Mouse (Mus musculus) myocyte (in vitro differentiated cells): Measurements from ENCODE around the gene Tktl2. TPM values are rescaled to one million over a fixed set of nuclear protein-coding genes. Genes with fewer than 3 reads are reported as not detected.

Experiments used
- H3K27me3 ChIP-seq: one replicate; pipeline ENCODE4 v1.6.1; 2011; ENCODE audit not compliant: control insufficient read depth, insufficient read depth, insufficient read length
- H3K36me3 ChIP-seq: one replicate; pipeline ENCODE4 v1.6.1; 2011; ENCODE audit not compliant: control insufficient read depth, insufficient read depth
- H3K4me2 ChIP-seq: one replicate; pipeline ENCODE4 v1.6.1; 2011; ENCODE audit warnings: low read depth, control low read depth
- H3K4me3 ChIP-seq: one replicate; pipeline ENCODE4 v1.5.1; 2011; ENCODE audit warnings: mild to moderate bottlenecking, control low read depth, moderate library complexity
- H3K79me2 ChIP-seq: one replicate; pipeline ENCODE4 v1.6.1; 2011; ENCODE audit not compliant: control insufficient read depth, insufficient read depth
- H3ac ChIP-seq: one replicate; pipeline ENCODE4 v1.6.1; 2011; ENCODE audit not compliant: control insufficient read depth, insufficient read length
- CEBPB ChIP-seq: IDR thresholded peaks from 2 replicates; pipeline ENCODE4 v1.6.1; 2011; ENCODE audit warnings: mild to moderate bottlenecking, moderate library complexity; ENCODE audit not compliant: poor library complexity, insufficient read depth, severe bottlenecking
- E2F4 ChIP-seq: IDR thresholded peaks from one replicate; pipeline ENCODE4 v1.6.1; 2011; ENCODE audit warnings: mild to moderate bottlenecking, control low read depth, moderate library complexity; ENCODE audit not compliant: insufficient read depth
- MAX ChIP-seq: IDR thresholded peaks from one replicate; pipeline ENCODE4 v1.6.1; 2011; ENCODE audit warnings: low read depth, mild to moderate bottlenecking, control low read depth
- MYOD1 ChIP-seq, 3 experiments: IDR thresholded peaks; one replicate each; pipeline ENCODE4 v1.6.1; 2011; ENCODE audit warnings: control low read depth in 2 of 3, low read depth in 2 of 3, mild to moderate bottlenecking in 2 of 3, moderate library complexity in 1 of 3; ENCODE audit not compliant: insufficient read length in 2 of 3, control insufficient read depth in 1 of 3
- MYOG ChIP-seq, 3 experiments: IDR thresholded peaks; one replicate each; pipeline ENCODE4 v1.6.1; 2011; ENCODE audit warnings: control low read depth in 2 of 3, low read depth in 2 of 3, mild to moderate bottlenecking in 2 of 3; ENCODE audit not compliant: insufficient read length in 2 of 3, control insufficient read depth in 1 of 3, insufficient read depth in 1 of 3
- POLR2A ChIP-seq: IDR thresholded peaks from one replicate; pipeline ENCODE4 v1.6.1; 2011; ENCODE audit warnings: low read depth, mild to moderate bottlenecking, control low read depth, moderate library complexity; ENCODE audit not compliant: insufficient read length
- POLR2AphosphoS2 ChIP-seq: IDR thresholded peaks from one replicate; pipeline ENCODE4 v1.6.1; 2011; ENCODE audit warnings: low read depth, control low read depth; ENCODE audit not compliant: insufficient read length
- REST ChIP-seq: IDR thresholded peaks from one replicate; pipeline ENCODE4 v1.6.1; 2011; ENCODE audit warnings: mild to moderate bottlenecking, control low read depth, moderate library complexity; ENCODE audit not compliant: insufficient read depth, insufficient read length
- SRF ChIP-seq: IDR thresholded peaks from one replicate; pipeline ENCODE4 v1.6.1; 2011; ENCODE audit warnings: low read depth; ENCODE audit not compliant: control insufficient read depth, insufficient read length
- TCF12 ChIP-seq: IDR thresholded peaks from one replicate; pipeline ENCODE4 v1.6.1; 2011; ENCODE audit warnings: mild to moderate bottlenecking, control low read depth; ENCODE audit not compliant: poor library complexity, insufficient read depth, severe bottlenecking
- TCF3 ChIP-seq: IDR thresholded peaks from one replicate; pipeline ENCODE4 v1.6.1; 2011; ENCODE audit warnings: low read depth, control low read depth; ENCODE audit not compliant: insufficient read length
- USF1 ChIP-seq: IDR thresholded peaks from one replicate; pipeline ENCODE4 v1.6.1; 2011; ENCODE audit warnings: low read depth, mild to moderate bottlenecking, control low read depth, moderate library complexity
- polyA plus RNA-seq: library from polyadenylated mRNA; unstranded; fragments of >200 nt; fragmentation: generic; extraction: Trizol; gene quantifications from one replicate; pipeline ENCODE4 v1.2.1, GENCODE M21; 2012; ENCODE audit warnings: missing spikeins

Tktl2 gene
- not detected for polyA plus RNA-seq

DNA sequence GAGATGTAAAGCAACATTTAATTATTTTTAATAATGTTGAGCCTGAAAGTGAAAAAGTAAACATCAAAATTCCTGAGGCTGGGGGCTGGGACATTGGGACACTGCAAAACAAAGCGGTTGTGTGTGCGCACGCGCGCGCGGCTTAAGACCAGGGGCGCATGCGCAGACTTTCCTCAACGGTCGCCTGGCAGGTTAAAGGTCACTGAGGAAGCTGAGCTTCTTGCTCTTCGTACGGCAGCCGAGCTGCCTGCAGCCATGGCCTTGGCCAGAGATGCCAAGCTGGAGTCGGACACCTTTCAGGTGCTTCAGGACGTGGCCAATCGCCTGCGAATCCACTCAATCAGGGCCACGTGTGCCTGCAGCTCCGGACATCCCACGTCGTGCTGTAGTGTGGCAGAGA lies at the start of gene Tktl2:
TSS of gene Tktl2 (plus strand) at position 220 of the 400 bp plus-strand sequence.
- Histone ChIP-seq H3K4me3 (no peak within 1 kb of the TSS), H3K79me2 (no peaks in the 10 kb centered on the region), H3K36me3 (no peaks in the 10 kb centered on the region), H3ac (no peak within 1 kb of the TSS), H3K4me2 (no peak within 1 kb of the TSS), H3K27me3 (no peaks in the 10 kb centered on the region)
- TF ChIP-seq SRF (no peak), POLR2A (no peak), MAX (no peak), USF1 (no peak), TCF12 (no peak), E2F4 (no peak), TCF3 (no peak), MYOD1 (IDR thresholded peaks at IDR 0.05; ENCODE audit: control insufficient read depth in 1 of 3, insufficient read length in 2 of 3, low read depth in 2 of 3) (no peak), MYOG (IDR thresholded peaks at IDR 0.05; ENCODE audit: control insufficient read depth in 1 of 3, insufficient read depth in 1 of 3, insufficient read length in 2 of 3, low read depth in 2 of 3) (no peak), REST (no peak), POLR2AphosphoS2 (no peak), CEBPB (no peak)

DNA sequence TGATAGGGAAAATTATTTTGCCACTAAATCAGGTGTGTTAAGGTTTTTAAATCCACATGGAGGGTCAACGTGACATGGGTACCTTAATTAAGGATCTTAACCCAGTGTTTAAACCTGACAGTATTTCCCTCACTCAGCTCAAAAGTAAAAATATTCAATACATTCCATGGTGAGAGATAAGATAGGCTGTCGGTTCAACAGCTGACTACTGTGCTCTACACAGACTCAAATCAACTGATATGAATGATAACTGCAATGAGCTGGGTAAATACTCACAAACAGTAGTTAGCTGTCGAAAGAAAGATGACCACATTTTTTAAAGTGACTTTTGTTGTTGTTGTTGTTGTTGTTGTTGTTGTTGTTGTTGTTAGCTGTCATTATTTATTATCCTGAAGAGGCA lies 41.7 kb upstream of the Tktl2 start:
- Histone ChIP-seq H3K4me2 (no peak overlapping the region), H3K27me3 (no peaks in the 10 kb centered on the region), H3ac (no peak overlapping the region), H3K36me3 (no peaks in the 10 kb centered on the region), H3K79me2 (no peaks in the 10 kb centered on the region), H3K4me3 (no peak overlapping the region)
- TF ChIP-seq POLR2AphosphoS2 (no peak), MYOG (IDR thresholded peaks at IDR 0.05; ENCODE audit: control insufficient read depth in 1 of 3, insufficient read depth in 1 of 3, insufficient read length in 2 of 3, low read depth in 2 of 3) (no peak), CEBPB (no peak), REST (no peak), MYOD1 (IDR thresholded peaks at IDR 0.05; ENCODE audit: control insufficient read depth in 1 of 3, insufficient read length in 2 of 3, low read depth in 2 of 3) (no peak), SRF (no peak), USF1 (no peak), E2F4 (no peak), TCF12 (no peak), POLR2A (no peak), MAX (no peak), TCF3 (no peak)

DNA sequence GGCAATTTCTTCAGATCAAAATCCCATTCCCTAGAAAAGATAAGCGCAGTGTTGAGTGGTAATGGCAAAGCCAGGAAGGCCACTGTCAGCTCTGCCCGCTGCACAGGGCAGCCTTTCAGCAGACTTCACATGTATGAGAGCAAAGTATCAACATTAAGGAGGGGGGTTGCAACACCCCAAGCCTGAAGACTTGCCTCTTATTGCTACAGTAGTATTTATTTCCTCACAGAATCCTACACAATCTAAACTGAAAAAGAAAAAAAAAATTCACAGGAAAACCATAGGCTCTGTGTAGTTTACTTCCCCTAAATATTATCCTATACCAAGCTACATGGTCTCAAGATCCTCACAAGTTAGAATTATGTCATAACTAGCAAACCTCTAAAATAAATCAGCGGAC lies 34.7 kb upstream of the Tktl2 start:
- no peak for TF ChIP-seq MYOG (IDR thresholded peaks at IDR 0.05; ENCODE audit: control insufficient read depth in 1 of 3, insufficient read depth in 1 of 3, insufficient read length in 2 of 3, low read depth in 2 of 3)
- no peak for TF ChIP-seq SRF
- no peak for TF ChIP-seq REST
- no peak for TF ChIP-seq POLR2A
- no peak for TF ChIP-seq CEBPB
- no peak for TF ChIP-seq TCF12
- no peak for TF ChIP-seq POLR2AphosphoS2
- no peak for TF ChIP-seq USF1
- no peak for TF ChIP-seq TCF3
- TF ChIP-seq E2F4: no peak
- no peak for TF ChIP-seq MAX
- TF ChIP-seq MYOD1 (IDR thresholded peaks at IDR 0.05; ENCODE audit: control insufficient read depth in 1 of 3, insufficient read length in 2 of 3, low read depth in 2 of 3): no peak
- Histone ChIP-seq H3K4me3 (no peak overlapping the region), H3K79me2 (no peaks in the 10 kb centered on the region), H3K36me3 (peaks cover 23% of the 10 kb centered on the region), H3K4me2 (no peak overlapping the region), H3K27me3 (no peaks in the 10 kb centered on the region), H3ac (no peak overlapping the region)

DNA sequence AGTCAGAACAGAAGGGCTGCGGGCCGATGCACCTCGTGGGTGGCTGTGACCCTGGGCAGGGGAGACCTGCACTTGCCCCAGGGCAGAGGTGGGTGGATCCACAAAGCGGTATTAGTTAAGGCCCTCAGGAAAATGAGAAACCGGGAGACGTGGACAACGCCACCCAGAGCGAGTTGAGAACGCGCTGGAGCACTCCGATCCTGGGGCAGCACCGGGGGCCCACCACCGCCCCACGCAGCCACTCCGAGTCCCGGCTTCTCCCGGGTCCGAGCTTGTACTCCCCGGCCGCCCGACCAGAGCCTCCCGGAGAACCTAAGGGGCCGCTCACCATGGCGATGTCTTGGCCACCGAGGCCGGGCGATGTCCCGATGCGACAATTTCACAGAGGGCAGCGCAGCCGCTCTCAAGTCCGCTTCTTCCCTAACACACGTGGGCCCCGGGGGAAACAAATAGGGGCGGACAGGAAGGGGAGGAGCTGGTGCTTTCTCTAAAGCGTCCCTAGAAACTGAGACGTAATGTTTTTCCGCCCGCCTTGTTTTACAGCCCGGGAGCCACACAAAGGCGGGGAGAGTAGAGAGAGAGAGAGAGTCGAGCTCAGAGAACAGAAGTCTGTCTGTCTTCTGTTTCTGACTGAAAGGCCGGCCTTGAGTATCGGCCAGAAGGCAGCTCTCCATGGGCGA lies 25.3 kb upstream of the Tktl2 start, which contains the start of gene Tma16:
TSS of gene Tma16 (minus strand) at position 447 of the 680 bp plus-strand sequence.
- Histone ChIP-seq H3K79me2 (peaks cover 30% of the 10 kb centered on the region), H3K27me3 (no peaks in the 10 kb centered on the region), H3K36me3 (no peaks in the 10 kb centered on the region), H3ac (no peak within 1 kb of the TSS), H3K4me3 (peak within 1 kb of the TSS; percentile 84), H3K4me2 (peak within 1 kb of the TSS; percentile 93)
- TF ChIP-seq POLR2A (peak; percentile 62), MAX (peak; percentile 98), E2F4 (no peak), MYOG (IDR thresholded peaks at IDR 0.05; ENCODE audit: control insufficient read depth in 1 of 3, insufficient read depth in 1 of 3, insufficient read length in 2 of 3, low read depth in 2 of 3) (no peak), CEBPB (no peak), REST (no peak), SRF (no peak), MYOD1 (IDR thresholded peaks at IDR 0.05; ENCODE audit: control insufficient read depth in 1 of 3, insufficient read length in 2 of 3, low read depth in 2 of 3) (no peak), POLR2AphosphoS2 (no peak), USF1 (peak; percentile 81)
